Mouse (Mus musculus) testis, adult 2 months (tissue): ENCODE results near the gene Tns3. TPM values are rescaled to one million over a fixed set of nuclear protein-coding genes. Genes with fewer than 3 reads are reported as not detected.
A peak's percentile ranks its signal among the peaks of the same experiment; 100 is the strongest.

Experiments used
- H3K27ac ChIP-seq: fragments of 200-500 bp; 2 replicates; pipeline ENCODE4 v1.5.1; 2012; ENCODE audit warnings: low read depth, low read length; ENCODE audit not compliant: control insufficient read depth, insufficient read depth
- H3K27me3 ChIP-seq: fragments of 200-500 bp; 2 replicates; pipeline ENCODE4 v1.6.1; 2012; ENCODE audit warnings: mild to moderate bottlenecking, low read length, moderate library complexity; ENCODE audit not compliant: control insufficient read depth, insufficient read depth
- H3K36me3 ChIP-seq: fragments of 200-500 bp; 2 replicates; pipeline ENCODE4 v1.6.1; 2012; ENCODE audit warnings: mild to moderate bottlenecking, low read length; ENCODE audit not compliant: control insufficient read depth, insufficient read depth
- H3K4me1 ChIP-seq: fragments of 200-500 bp; 2 replicates; pipeline ENCODE4 v1.6.1; 2012; ENCODE audit warnings: low read length; ENCODE audit not compliant: control insufficient read depth, insufficient read depth
- H3K4me3 ChIP-seq: fragments of 200-500 bp; 2 replicates; pipeline ENCODE4 v1.5.1; 2012; ENCODE audit warnings: low read depth, mild to moderate bottlenecking, low read length, moderate library complexity, mixed read lengths; ENCODE audit not compliant: control insufficient read depth
- CTCF ChIP-seq: fragments of 200-500 bp; IDR thresholded peaks from 2 replicates; pipeline ENCODE4 v1.5.1; 2012; ENCODE audit warnings: low read depth, mild to moderate bottlenecking, inconsistent platforms, low read length, moderate library complexity; ENCODE audit not compliant: control insufficient read depth, insufficient read depth, insufficient replicate concordance
- POLR2A ChIP-seq: fragments of 200-500 bp; IDR thresholded peaks from 2 replicates; pipeline ENCODE4 v1.6.1; 2012; ENCODE audit warnings: low read depth, mild to moderate bottlenecking, inconsistent platforms, low read length, moderate library complexity; ENCODE audit not compliant: control insufficient read depth
- polyA plus RNA-seq: library from polyadenylated mRNA; depleted of rRNA; stranded (reverse); fragments of >200 nt; gene quantifications from 2 replicates; pipeline ENCODE4 v1.2.3, GENCODE M21; 2012

Gene Tns3
- polyA plus RNA-seq, 1 experiment = 6.6 TPM

- no peaks in the 10 kb centered on the region for H3K27me3 ChIP-seq
- peak overlapping the region; percentile 37 for H3K4me3 ChIP-seq
- no peak overlapping the region for H3K27ac ChIP-seq
- TF ChIP-seq POLR2A = no peak
- TF ChIP-seq CTCF = no peak
- peaks cover 2% of the 10 kb centered on the region for H3K4me1 ChIP-seq
- H3K36me3 ChIP-seq = no peaks in the 10 kb centered on the region
Observed at GRCm38 (mm10) chr11:8656448-8657393, 7.6 kb downstream of the Tns3 start.

GRCm38 (mm10) chr11:8653800-8654295 lies 10.5 kb downstream of the Tns3 start:
- no peak for TF ChIP-seq POLR2A
- no peak for TF ChIP-seq CTCF
- H3K4me3 ChIP-seq = no peak overlapping the region
- H3K36me3 ChIP-seq = no peaks in the 10 kb centered on the region
- H3K27me3 ChIP-seq = no peaks in the 10 kb centered on the region
- H3K4me1 ChIP-seq = no peaks in the 10 kb centered on the region; the same call in 1 of the 2 replicates
- H3K27ac ChIP-seq = peak overlapping the region; percentile 45; the same call in 1 of the 2 replicates

- no peaks in the 10 kb centered on the region; the same call in 1 of the 2 replicates for H3K4me1 ChIP-seq
Observed at GRCm38 (mm10) chr11:8652792-8653645, 11.3 kb downstream of the Tns3 start.

GRCm38 (mm10) chr11:8652116-8652714 lies 12.1 kb downstream of the Tns3 start:
- Histone ChIP-seq H3K4me3 (no peak overlapping the region), H3K36me3 (no peaks in the 10 kb centered on the region), H3K4me1 (no peaks in the 10 kb centered on the region; the same call in 1 of the 2 replicates), H3K27me3 (no peaks in the 10 kb centered on the region), H3K27ac (peak overlapping the region; percentile 9; the same call in 1 of the 2 replicates)
- no peak for TF ChIP-seq POLR2A
- TF ChIP-seq CTCF = no peak

More at GRCm38 (mm10) chr11:8652792-8653645, 11.3 kb downstream of the Tns3 start:
- TF ChIP-seq CTCF = no peak
- TF ChIP-seq POLR2A = no peak
- no peaks in the 10 kb centered on the region for H3K27me3 ChIP-seq
- no peaks in the 10 kb centered on the region for H3K36me3 ChIP-seq
- H3K27ac ChIP-seq = peak overlapping the region; percentile 45; the same call in 1 of the 2 replicates
- H3K4me3 ChIP-seq = no peak overlapping the region

GRCm38 (mm10) chr11:8651448-8652035 lies 12.8 kb downstream of the Tns3 start:
- no peaks in the 10 kb centered on the region for H3K27me3 ChIP-seq
- TF ChIP-seq POLR2A (no peak), CTCF (no peak)
- no peaks in the 10 kb centered on the region for H3K36me3 ChIP-seq
- no peak overlapping the region for H3K4me3 ChIP-seq
- no peaks in the 10 kb centered on the region; the same call in 1 of the 2 replicates for H3K4me1 ChIP-seq
- H3K27ac ChIP-seq = no peak overlapping the region

GRCm38 (mm10) chr11:8645609-8646008 lies 18.7 kb downstream of the Tns3 start:
- H3K27me3 ChIP-seq = no peaks in the 10 kb centered on the region
- H3K27ac ChIP-seq = no peak overlapping the region
- H3K36me3 ChIP-seq = no peaks in the 10 kb centered on the region
- H3K4me1 ChIP-seq = no peaks in the 10 kb centered on the region
- no peak overlapping the region for H3K4me3 ChIP-seq
- TF ChIP-seq POLR2A (no peak), CTCF (no peak)
